Mouse (Mus musculus): ENCODE results near the gene Olfr730. TPM values are rescaled to one million over a fixed set of nuclear protein-coding genes. Genes with fewer than 3 reads are reported as not detected.

Gene Olfr730
- polyA plus RNA-seq (2012; rRNA removed), result not detected in 2 replicates

DNA sequence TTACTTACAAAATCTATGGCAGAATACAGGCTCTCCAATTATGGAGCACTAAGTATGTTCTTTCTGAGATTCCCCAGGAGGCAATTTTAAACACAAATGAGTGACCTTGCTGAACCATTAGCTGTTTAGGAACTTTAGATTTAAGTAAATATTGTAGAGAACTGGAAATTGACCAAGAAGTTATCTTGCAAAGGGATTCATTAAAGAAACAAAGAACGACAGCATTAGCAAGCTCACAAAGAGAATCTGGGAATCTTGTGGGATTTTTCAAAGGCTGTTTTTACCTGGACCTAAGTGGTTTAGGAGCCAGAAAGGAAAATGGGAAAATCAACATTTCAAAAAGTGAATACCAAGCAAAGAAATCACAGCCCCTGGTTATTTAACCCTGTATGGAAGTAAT lies at the start of gene Olfr730:
Gene Olfr730 (minus strand): TSS at position 101 of the 400 bp plus-strand sequence.

DNA sequence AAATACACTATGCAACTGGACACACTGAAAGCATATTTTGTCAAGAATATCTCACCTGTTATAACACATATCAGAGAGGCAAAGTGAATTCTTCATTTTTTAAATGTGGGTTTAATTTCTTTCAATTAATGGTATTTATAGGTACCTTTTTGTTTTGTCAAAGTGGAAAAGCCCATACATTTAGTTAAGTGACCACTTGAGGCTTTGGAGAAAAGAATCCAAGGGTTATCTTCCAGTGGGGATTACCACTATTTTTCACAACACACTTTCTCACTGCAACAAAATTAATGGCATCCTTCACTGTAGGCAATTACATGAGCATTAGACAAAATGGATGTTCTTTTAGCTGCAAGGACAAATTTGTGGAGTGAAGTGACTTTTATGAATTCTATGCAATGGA lies 35.2 kb downstream of the Olfr730 start, which contains the start of gene Olfr729:
Gene Olfr729 (minus strand): TSS at position 101 of the 400 bp plus-strand sequence.

DNA sequence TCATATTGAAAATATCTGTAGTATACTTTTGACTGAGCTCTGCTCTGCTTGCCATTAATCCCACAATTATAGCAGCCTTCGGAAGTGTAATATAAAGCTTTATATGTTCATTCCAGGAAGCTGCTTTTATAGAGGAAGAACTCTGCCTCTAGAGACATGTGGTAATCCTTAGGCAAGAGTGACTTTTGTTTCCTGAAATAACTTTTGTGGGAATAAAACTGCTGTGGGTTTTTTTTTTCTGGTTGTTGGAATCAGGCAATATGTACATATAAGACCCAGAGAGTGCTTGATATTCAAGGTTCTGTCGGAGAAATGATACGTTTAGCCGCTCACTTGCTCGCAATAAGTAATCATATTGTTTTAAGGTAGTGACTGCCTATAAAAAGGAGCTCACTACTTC lies 45.4 kb downstream of the Olfr730 start, which contains the start of gene Olfr728:
Gene Olfr728 (minus strand): TSS at position 101 of the 400 bp plus-strand sequence.

Other genes with a start within 250 kb of the Olfr730 start
- not detected in 2 replicates for gene Olfr724, start 224.9 kb downstream of the Olfr730 start, polyA plus RNA-seq (2012; rRNA removed)
- gene Olfr725, start 147.8 kb downstream of the Olfr730 start, polyA plus RNA-seq (2012; rRNA removed), result not detected in 2 replicates
- not detected in 2 replicates for gene Olfr726, start 97.2 kb downstream of the Olfr730 start, polyA plus RNA-seq (2012; rRNA removed)
- gene Olfr727, start 65.0 kb downstream of the Olfr730 start, polyA plus RNA-seq (2012; rRNA removed), result not detected in 2 replicates
- gene Olfr728, start 45.5 kb downstream of the Olfr730 start, polyA plus RNA-seq (2012; rRNA removed), result not detected in 2 replicates
- not detected in 2 replicates for gene Olfr729, start 35.3 kb downstream of the Olfr730 start, polyA plus RNA-seq (2012; rRNA removed)
- not detected in 2 replicates for gene Olfr731, start 53.7 kb upstream of the Olfr730 start, polyA plus RNA-seq (2012; rRNA removed)
- not detected in 2 replicates for gene Olfr732, start 96.0 kb upstream of the Olfr730 start, polyA plus RNA-seq (2012; rRNA removed)
- gene Olfr733, start 113.3 kb upstream of the Olfr730 start, polyA plus RNA-seq (2012; rRNA removed), result not detected in 2 replicates
- gene Olfr734, start 138.6 kb upstream of the Olfr730 start, polyA plus RNA-seq (2012; rRNA removed), result not detected in 2 replicates
- gene Olfr735, start 160.7 kb upstream of the Olfr730 start, polyA plus RNA-seq (2012; rRNA removed), result not detected in 2 replicates
- gene Tlr11, start 169.7 kb upstream of the Olfr730 start, polyA plus RNA-seq (2012; rRNA removed), result 0.05 and 0.07 TPM in 2 replicates
- gene Olfr736, start 193.0 kb upstream of the Olfr730 start, polyA plus RNA-seq (2012; rRNA removed), result not detected in 2 replicates
- not detected in 2 replicates for gene Olfr738, start 219.4 kb upstream of the Olfr730 start, polyA plus RNA-seq (2012; rRNA removed)
- not detected in 2 replicates for gene Olfr739, start 230.4 kb upstream of the Olfr730 start, polyA plus RNA-seq (2012; rRNA removed)

Data from liver, embryonic 14 days (tissue).